Mouse (Mus musculus) myocyte (in vitro differentiated cells): ENCODE measurements around the gene Rab5b.

Experiments
- MAX ChIP-seq: IDR thresholded peaks from one replicate; pipeline ENCODE4 v1.6.1; 2011; ENCODE audit warnings: low read depth, mild to moderate bottlenecking, control low read depth
- MYOG ChIP-seq, 3 experiments: IDR thresholded peaks; one replicate each; pipeline ENCODE4 v1.6.1; 2011; ENCODE audit warnings: control low read depth in 2 of 3, low read depth in 2 of 3, mild to moderate bottlenecking in 2 of 3; ENCODE audit not compliant: insufficient read length in 2 of 3, control insufficient read depth in 1 of 3, insufficient read depth in 1 of 3
- POLR2A ChIP-seq: IDR thresholded peaks from one replicate; pipeline ENCODE4 v1.6.1; 2011; ENCODE audit warnings: low read depth, mild to moderate bottlenecking, control low read depth, moderate library complexity; ENCODE audit not compliant: insufficient read length
- USF1 ChIP-seq: IDR thresholded peaks from one replicate; pipeline ENCODE4 v1.6.1; 2011; ENCODE audit warnings: low read depth, mild to moderate bottlenecking, control low read depth, moderate library complexity

- TF ChIP-seq MAX = no peak
- no peak for TF ChIP-seq MYOG (IDR thresholded peaks at IDR 0.05; ENCODE audit: control insufficient read depth in 1 of 3, insufficient read depth in 1 of 3, insufficient read length in 2 of 3, low read depth in 2 of 3)
- no peak for TF ChIP-seq USF1
- no peak for TF ChIP-seq POLR2A
These were observed 7.8 kb upstream of the Rab5b start, which contains the start of gene Pmel for GRCm38 (mm10) chr10:128703895-128704294.
